Mouse (Mus musculus): ENCODE results near the gene Pcid2. TPM values are rescaled to one million over a fixed set of nuclear protein-coding genes. Genes with fewer than 3 reads are reported as not detected.

The Pcid2 gene
- total and polyA plus RNA-seq, 3 experiments: 50.1 to 90.6 (median 68.1) TPM

- no peak for TF ChIP-seq NELFE (IDR thresholded peaks at IDR 0.05; ENCODE audit: low read depth, low read length)
- Histone ChIP-seq H3K27ac (ENCODE audit: control insufficient read depth, low read depth, low read length) (no peak overlapping the region), H3K36me3 (ENCODE audit: control insufficient read depth in 1 of 2, insufficient read depth in 2 of 2, low read length in 2 of 2) (peaks cover 0 to 2% of the 10 kb centered on the region in 2 experiments; a peak in 2 of 4 replicates), H3K9ac (ENCODE audit: control insufficient read depth, low read depth, low read length, poor library complexity, severe bottlenecking) (no peak overlapping the region), H3K9me3 (replicated peaks; ENCODE audit: insufficient read depth, low read length) (no peaks in the 10 kb centered on the region), H3K4me1 (ENCODE audit: control insufficient read depth in 1 of 2, insufficient read depth in 2 of 2, low read length in 2 of 2) (no peaks in the 10 kb centered on the region), H3K79me2 (ENCODE audit: control insufficient read depth, insufficient read depth, low read length, poor library complexity) (no peaks in the 10 kb centered on the region), H3K27me3 (ENCODE audit: control insufficient read depth in 1 of 2, insufficient read depth in 2 of 2, low read length in 2 of 2) (no peaks in the 10 kb centered on the region), H3K4me3 (ENCODE audit: control insufficient read depth in 1 of 2, insufficient read depth in 1 of 2, low read depth in 2 of 2, low read length in 2 of 2) (no peak overlapping the region)
- no peak for DNase-seq (ENCODE audit: low read depth, low spot score)
Observed at GRCm38 (mm10) chr8:13149866-13150265, 44.6 kb upstream of the Pcid2 start.

GRCm38 (mm10) chr8:13149287-13149686, 44.0 kb upstream of the Pcid2 start:
- no peak overlapping the region for H3K9ac ChIP-seq (ENCODE audit: control insufficient read depth, low read depth, low read length, poor library complexity, severe bottlenecking)
- DNase-seq (ENCODE audit: low read depth, low spot score): no peak
- no peak overlapping the region for H3K4me3 ChIP-seq (ENCODE audit: control insufficient read depth in 1 of 2, insufficient read depth in 1 of 2, low read depth in 2 of 2, low read length in 2 of 2)
- TF ChIP-seq SMC3 (IDR thresholded peaks at IDR 0.05; ENCODE audit: low read depth, low read length): peak; percentile 39; the same call in 1 of the 2 replicates
- no peak for TF ChIP-seq MXI1 (IDR thresholded peaks at IDR 0.05; ENCODE audit: low read depth, low read length)
- peak; percentile 51 for TF ChIP-seq RAD21 (IDR thresholded peaks at IDR 0.05; ENCODE audit: low read depth, low read length)
- TF ChIP-seq CTCF (IDR thresholded peaks at IDR 0.05 in 2 of 3, conservative IDR thresholded peaks at IDR 0.05 in 1 of 3; ENCODE audit: control insufficient read depth in 1 of 3, insufficient read depth in 1 of 3, low read depth in 2 of 3, low read length in 3 of 3, poor library complexity in 1 of 3, severe bottlenecking in 1 of 3): peak; percentile 11 to 52 (median 22); a peak in 3 of 6 replicates
- H3K27ac ChIP-seq (ENCODE audit: control insufficient read depth, low read depth, low read length): no peak overlapping the region
- no peaks in the 10 kb centered on the region for H3K9me3 ChIP-seq (replicated peaks; ENCODE audit: insufficient read depth, low read length)
- no peaks in the 10 kb centered on the region for H3K4me1 ChIP-seq (ENCODE audit: control insufficient read depth in 1 of 2, insufficient read depth in 2 of 2, low read length in 2 of 2)
- H3K36me3 ChIP-seq (ENCODE audit: control insufficient read depth in 1 of 2, insufficient read depth in 2 of 2, low read length in 2 of 2): peaks cover 0 to 2% of the 10 kb centered on the region in 2 experiments; a peak in 2 of 4 replicates
- no peaks in the 10 kb centered on the region for H3K79me2 ChIP-seq (ENCODE audit: control insufficient read depth, insufficient read depth, low read length, poor library complexity)
- no peaks in the 10 kb centered on the region for H3K27me3 ChIP-seq (ENCODE audit: control insufficient read depth in 1 of 2, insufficient read depth in 2 of 2, low read length in 2 of 2)

- Histone ChIP-seq H3K27me3 (ENCODE audit: control insufficient read depth in 1 of 2, insufficient read depth in 2 of 2, low read length in 2 of 2) (no peaks in the 10 kb centered on the region), H3K4me1 (ENCODE audit: control insufficient read depth in 1 of 2, insufficient read depth in 2 of 2, low read length in 2 of 2) (no peaks in the 10 kb centered on the region), H3K36me3 (ENCODE audit: control insufficient read depth in 1 of 2, insufficient read depth in 2 of 2, low read length in 2 of 2) (peaks cover 0 to 2% of the 10 kb centered on the region in 2 experiments; a peak in 2 of 4 replicates), H3K79me2 (ENCODE audit: control insufficient read depth, insufficient read depth, low read length, poor library complexity) (no peaks in the 10 kb centered on the region), H3K9me3 (replicated peaks; ENCODE audit: insufficient read depth, low read length) (no peaks in the 10 kb centered on the region), H3K9ac (ENCODE audit: control insufficient read depth, low read depth, low read length, poor library complexity, severe bottlenecking) (no peak overlapping the region), H3K27ac (ENCODE audit: control insufficient read depth, low read depth, low read length) (no peak overlapping the region), H3K4me3 (ENCODE audit: control insufficient read depth in 1 of 2, insufficient read depth in 1 of 2, low read depth in 2 of 2, low read length in 2 of 2) (no peak overlapping the region)
- DNase-seq (ENCODE audit: low read depth, low spot score): no peak
- TF ChIP-seq HCFC1 (IDR thresholded peaks at IDR 0.05; ENCODE audit: low read depth, low read length) (no peak), TAL1 (IDR thresholded peaks at IDR 0.05; ENCODE audit: low read length) (no peak), KAT2A (conservative IDR thresholded peaks at IDR 0.05; ENCODE audit: low read depth, low read length) (no peak), MAFK (IDR thresholded peaks at IDR 0.05; ENCODE audit: borderline replicate concordance, low read depth, low read length) (no peak), TCF12 (IDR thresholded peaks at IDR 0.05; ENCODE audit: low read depth, low read length) (no peak), SIN3A (IDR thresholded peaks at IDR 0.05; ENCODE audit: low read length) (no peak), TBP (IDR thresholded peaks at IDR 0.05; ENCODE audit: low read depth, low read length) (no peak), ZC3H11A (IDR thresholded peaks at IDR 0.05; ENCODE audit: low read depth, low read length) (no peak), UBTF (IDR thresholded peaks at IDR 0.05; ENCODE audit: borderline replicate concordance, insufficient read depth, low read depth, low read length) (no peak), CHD1 (IDR thresholded peaks at IDR 0.05; ENCODE audit: low read depth, low read length) (no peak), MEF2A (IDR thresholded peaks at IDR 0.05; ENCODE audit: extremely low read depth, insufficient replicate concordance, low read depth, low read length, poor library complexity, severe bottlenecking) (no peak), USF1 (IDR thresholded peaks at IDR 0.05; ENCODE audit: low read depth, low read length) (no peak)
Observed at GRCm38 (mm10) chr8:13148476-13148875, 43.2 kb upstream of the Pcid2 start.
